Comparison of ENCODE assay signal across 8 mouse cellular contexts in genomic region chr17:10493124-10493523, GRCm38 (mm10).
DNase-seq lines count a peak whose midpoint lies in the region; ATAC-seq and TF ChIP-seq lines count a peak whose summit lies in the region.

No protein-coding gene starts in this region.

- no peaks in the 10 kb centered on the region for H3K79me2 ChIP-seq in liver, adult 2 months (ENCODE audit: control insufficient read depth, insufficient read depth, low read length)

- no peak overlapping the region for H3K27ac ChIP-seq in liver, adult 2 months (replicated peaks; ENCODE audit: insufficient read depth, low read depth, low read length)
- no peak overlapping the region for H3K27ac ChIP-seq in liver, embryonic 12.5 days
- no peak overlapping the region for H3K27ac ChIP-seq in bone marrow, adult 2 months (ENCODE audit: control insufficient read depth, insufficient read depth, low read depth, low read length, poor library complexity)
- no peak overlapping the region for H3K27ac ChIP-seq in kidney, postnatal 0 days

- H3K36me3 ChIP-seq in liver, adult 2 months (ENCODE audit: control insufficient read depth, insufficient read depth, low read length), result no peaks in the 10 kb centered on the region
- H3K36me3 ChIP-seq in liver, embryonic 12.5 days, result no peaks in the 10 kb centered on the region
- no peaks in the 10 kb centered on the region for H3K36me3 ChIP-seq in kidney, postnatal 0 days (ENCODE audit: insufficient read depth, low read length)

- peak; percentile 67 for TF ChIP-seq CTCF in liver, adult 2 months (IDR thresholded peaks at IDR 0.05; ENCODE audit: low read depth, low read length)
- peak; percentile 34; the same call in 1 of the 2 replicates for TF ChIP-seq CTCF in bone marrow, adult 2 months (IDR thresholded peaks at IDR 0.05; ENCODE audit: control insufficient read depth, insufficient read depth, low read length)
- TF ChIP-seq CTCF in kidney, postnatal 0 days (IDR thresholded peaks at IDR 0.05; ENCODE audit: low read depth), result peak; percentile 83

- no peak for DNase-seq in liver, adult 2 months (ENCODE audit: extremely low read depth, low read depth, low spot score)
- peak; percentile 99 for DNase-seq in heart, adult 11 months
- peak; percentile 84 for DNase-seq in kidney, postnatal 0 days (ENCODE audit: low spot score)
- DNase-seq in retina, embryonic 14.5 days (ENCODE audit: low spot score), result peak; percentile 48
- DNase-seq in thymus, postnatal 25 days, result no peak
- DNase-seq in thymus, adult 18-20 months, result no peak

- no peak overlapping the region for H3K4me2 ChIP-seq in liver, embryonic 12.5 days
- H3K4me2 ChIP-seq in kidney, postnatal 0 days (ENCODE audit: low read length), result no peak overlapping the region

- 48% methylated on average over 3 of the region's 3 CpGs for WGBS in liver, adult 2 months
- WGBS in liver, embryonic 12.5 days (ENCODE audit: insufficient replicate concordance), result 11% methylated on average over 3 of the region's 3 CpGs
- 44% methylated on average over 3 of the region's 3 CpGs for WGBS in bone marrow, adult 2 months
- WGBS in kidney, postnatal 0 days, result 12% methylated on average over 3 of the region's 3 CpGs

- no peak for ATAC-seq in liver, embryonic 12.5 days
- no peak; the same call in 1 of the 2 replicates for ATAC-seq in kidney, postnatal 0 days (replicated peaks; ENCODE audit: low FRiP score, low read depth)

- no peaks in the 10 kb centered on the region for H3K27me3 ChIP-seq in liver, adult 2 months (ENCODE audit: control insufficient read depth, insufficient read depth, low read length)
- H3K27me3 ChIP-seq in liver, embryonic 12.5 days (replicated peaks), result no peaks in the 10 kb centered on the region
- no peaks in the 10 kb centered on the region for H3K27me3 ChIP-seq in kidney, postnatal 0 days (ENCODE audit: insufficient read depth, low read length)

- no peak overlapping the region for H3K4me3 ChIP-seq in liver, adult 2 months (ENCODE audit: insufficient read depth, low read depth, low read length)
- H3K4me3 ChIP-seq in liver, embryonic 12.5 days, result no peak overlapping the region
- no peak overlapping the region for H3K4me3 ChIP-seq in bone marrow, adult 2 months (replicated peaks; ENCODE audit: control insufficient read depth, low read depth, low read length)
- no peak overlapping the region for H3K4me3 ChIP-seq in kidney, postnatal 0 days (replicated peaks; ENCODE audit: low read depth, low read length)

- H3K9me3 ChIP-seq in liver, embryonic 12.5 days (replicated peaks), result no peaks in the 10 kb centered on the region
- no peaks in the 10 kb centered on the region for H3K9me3 ChIP-seq in kidney, postnatal 0 days (replicated peaks; ENCODE audit: low read length)

- H3K4me1 ChIP-seq in liver, adult 2 months (ENCODE audit: control insufficient read depth, insufficient read depth, low read length), result peaks cover 4% of the 10 kb centered on the region; the same call in 1 of the 2 replicates
- no peaks in the 10 kb centered on the region for H3K4me1 ChIP-seq in liver, embryonic 12.5 days
- H3K4me1 ChIP-seq in bone marrow, adult 2 months (ENCODE audit: control insufficient read depth, insufficient read depth, low read length), result no peaks in the 10 kb centered on the region
- peaks cover 9% of the 10 kb centered on the region; the same call in 1 of the 2 replicates for H3K4me1 ChIP-seq in kidney, postnatal 0 days (replicated peaks; ENCODE audit: insufficient read depth, low read length)

- no peak for TF ChIP-seq POLR2A in liver, adult 2 months (IDR thresholded peaks at IDR 0.05; ENCODE audit: extremely low read depth, insufficient read depth, low read length)
- TF ChIP-seq POLR2A in bone marrow, adult 2 months (IDR thresholded peaks at IDR 0.05; ENCODE audit: borderline replicate concordance, control insufficient read depth, low read depth, low read length), result no peak

- H3K9ac ChIP-seq in liver, adult 2 months (ENCODE audit: low read depth, low read length), result no peak overlapping the region
- H3K9ac ChIP-seq in liver, embryonic 12.5 days, result no peak overlapping the region
- H3K9ac ChIP-seq in kidney, postnatal 0 days (ENCODE audit: low read depth, low read length), result no peak overlapping the region

Comparison
In these comparisons a context has a peak if more than half of its experiments do, and no peak if none do; other contexts are left out.
1. DNase-seq: peak in heart, adult 11 months (single experiment), kidney, postnatal 0 days (single experiment) and retina, embryonic 14.5 days (single experiment); none in liver, adult 2 months (single experiment), thymus, postnatal 25 days (single experiment) and thymus, adult 18-20 months (0 of 2).
2. Peak in every context shown above with its lines, with median percentiles within 50 percentile points of each other: CTCF ChIP-seq.